Mouse (Mus musculus) stomach, postnatal 0 days (tissue): ENCODE data around the gene Mybpc2. TPM values are rescaled to one million over a fixed set of nuclear protein-coding genes. Genes with fewer than 3 reads are reported as not detected.

Source experiments
- ATAC-seq: fragments of 200-750 bp; cut with Nextera tagmentation; 2 replicates; pipeline ENCODE4 v1.8.0; 2017; ENCODE audit not compliant: low FRiP score, low TSS enrichment
- DNase-seq: peaks from one replicate; pipeline ENCODE4 v3.0.0-alpha.2; 2016; ENCODE audit warnings: low spot score
- H3K27ac ChIP-seq: fragments of 300-500 bp; sonication (generic); replicated peaks from 2 replicates; pipeline ENCODE4 v1.5.1; 2014; ENCODE audit warnings: mild to moderate bottlenecking, control low read depth
- H3K27me3 ChIP-seq: fragments of 300-500 bp; sonication (generic); 2 replicates; pipeline ENCODE4 v1.6.1; 2014; ENCODE audit warnings: low read length; ENCODE audit not compliant: control insufficient read depth, insufficient read depth
- H3K36me3 ChIP-seq: fragments of 300-500 bp; sonication (generic); 2 replicates; pipeline ENCODE4 v1.6.1; 2014; ENCODE audit warnings: low read length, mixed read lengths; ENCODE audit not compliant: control insufficient read depth, insufficient read depth
- H3K4me1 ChIP-seq: fragments of 300-500 bp; sonication (generic); replicated peaks from 2 replicates; pipeline ENCODE4 v1.6.1; 2014; ENCODE audit warnings: antibody characterized with exemption; ENCODE audit not compliant: control insufficient read depth, insufficient read depth
- H3K4me2 ChIP-seq: fragments of 300-500 bp; sonication (generic); replicated peaks from 2 replicates; pipeline ENCODE4 v1.6.1; 2014; ENCODE audit warnings: low read depth, mild to moderate bottlenecking, control low read depth, moderate library complexity
- H3K4me3 ChIP-seq: fragments of 300-500 bp; sonication (generic); 2 replicates; pipeline ENCODE4 v1.5.1; 2014; ENCODE audit warnings: low read depth, low read length, control low read depth
- H3K9ac ChIP-seq: fragments of 300-500 bp; sonication (generic); 2 replicates; pipeline ENCODE4 v1.6.1; 2014; ENCODE audit warnings: mild to moderate bottlenecking, low read length, control low read depth, mixed read lengths
- H3K9me3 ChIP-seq: fragments of 300-500 bp; sonication (generic); 2 replicates; pipeline ENCODE4 v1.6.1; 2016; ENCODE audit warnings: low read length; ENCODE audit not compliant: control insufficient read depth
- CTCF ChIP-seq: IDR thresholded peaks from 2 replicates; pipeline ENCODE4 v1.5.1; 2016; ENCODE audit warnings: antibody characterized with exemption, low read depth, mild to moderate bottlenecking, moderate library complexity
- EP300 ChIP-seq: optimal IDR thresholded peaks from 2 replicates; pipeline ENCODE3; 2016; ENCODE audit warnings: antibody characterized with exemption
- WGBS: fragments of 180-500 bp; shearing (Covaris S2); extraction: QIAGEN DNeasy Blood & Tissue Kit; methylation state at CpG from one replicate; pipeline ENCODE4 v1.1.7; 2014; 5-methylcytosine and 5-hydroxymethylcytosine counted together
- polyA plus RNA-seq: library from polyadenylated mRNA; unstranded; fragments of >200 nt; fragmentation: Nextera tagmentation; extraction: Ambion mirVana; gene quantifications from 2 replicates; pipeline ENCODE4 v1.2.1, GENCODE M21; 2015

Gene Mybpc2
- polyA plus RNA-seq, 1 experiment from 2014 or later: 0.32 TPM

- no peak for DNase-seq
- H3K4me2 ChIP-seq: no peak overlapping the region
- peaks cover 11% of the 10 kb centered on the region; the same call in 1 of the 2 replicates for H3K36me3 ChIP-seq
- no peaks in the 10 kb centered on the region for H3K9me3 ChIP-seq
- no peaks in the 10 kb centered on the region for H3K27me3 ChIP-seq
- no peak overlapping the region for H3K9ac ChIP-seq
- H3K4me1 ChIP-seq: no peaks in the 10 kb centered on the region; the same call in 1 of the 2 replicates
- no peak for ATAC-seq
- no peak overlapping the region for H3K4me3 ChIP-seq
- WGBS: 75% methylated on average over 12 of the region's 12 CpGs
- no peak overlapping the region for H3K27ac ChIP-seq
- no peak for TF ChIP-seq CTCF
Measured at GRCm38 (mm10) chr7:44543071-44543470, 18.6 kb upstream of the Mybpc2 start.

- TF ChIP-seq EP300: no peak
- no peak for TF ChIP-seq CTCF
- Histone ChIP-seq H3K9me3 (no peaks in the 10 kb centered on the region), H3K27ac (no peak overlapping the region), H3K27me3 (no peaks in the 10 kb centered on the region), H3K9ac (no peak overlapping the region), H3K36me3 (peaks cover 13% of the 10 kb centered on the region; the same call in 1 of the 2 replicates), H3K4me3 (no peak overlapping the region), H3K4me1 (no peaks in the 10 kb centered on the region; the same call in 1 of the 2 replicates), H3K4me2 (no peak overlapping the region)
- DNase-seq (no peak), ATAC-seq (no peak)
- 93% methylated on average over 11 of the region's 11 CpGs for WGBS
Measured at GRCm38 (mm10) chr7:44542555-44542954, 18.1 kb upstream of the Mybpc2 start.

GRCm38 (mm10) chr7:44538756-44539624 is 14.5 kb upstream of the Mybpc2 start:
- H3K36me3 ChIP-seq: peaks cover 13% of the 10 kb centered on the region; the same call in 1 of the 2 replicates
- TF ChIP-seq CTCF (no peak), EP300 (no peak)
- H3K4me2 ChIP-seq: no peak overlapping the region
- no peak overlapping the region for H3K9ac ChIP-seq
- no peaks in the 10 kb centered on the region for H3K9me3 ChIP-seq
- no peak overlapping the region for H3K27ac ChIP-seq
- ATAC-seq (no peak), DNase-seq (no peak)
- WGBS: 91% methylated on average over 41 of the region's 41 CpGs
- no peaks in the 10 kb centered on the region for H3K27me3 ChIP-seq
- H3K4me3 ChIP-seq: no peak overlapping the region
- no peaks in the 10 kb centered on the region for H3K4me1 ChIP-seq

- Histone ChIP-seq H3K27ac (no peak overlapping the region), H3K4me1 (no peaks in the 10 kb centered on the region), H3K27me3 (no peaks in the 10 kb centered on the region), H3K9ac (no peak overlapping the region), H3K4me2 (no peak overlapping the region), H3K36me3 (peaks cover 13% of the 10 kb centered on the region; the same call in 1 of the 2 replicates), H3K4me3 (no peak overlapping the region), H3K9me3 (no peaks in the 10 kb centered on the region)
- WGBS: 87% methylated on average over 13 of the region's 13 CpGs
- TF ChIP-seq EP300 (no peak), CTCF (no peak)
- DNase-seq (no peak), ATAC-seq (no peak)
Measured at GRCm38 (mm10) chr7:44537496-44537895, 13.0 kb upstream of the Mybpc2 start.

- no peak for TF ChIP-seq EP300
- no peak for TF ChIP-seq CTCF
- H3K4me1 ChIP-seq: no peaks in the 10 kb centered on the region
- ATAC-seq: no peak
- no peak overlapping the region for H3K9ac ChIP-seq
- no peak overlapping the region for H3K4me3 ChIP-seq
- no peak overlapping the region for H3K27ac ChIP-seq
- H3K27me3 ChIP-seq: no peaks in the 10 kb centered on the region
- 63% methylated on average over 7 of the region's 7 CpGs for WGBS
- H3K9me3 ChIP-seq: no peaks in the 10 kb centered on the region
- H3K36me3 ChIP-seq: peaks cover 13% of the 10 kb centered on the region; the same call in 1 of the 2 replicates
- DNase-seq: no peak
- H3K4me2 ChIP-seq: no peak overlapping the region
Measured at GRCm38 (mm10) chr7:44537009-44537408, 12.6 kb upstream of the Mybpc2 start.

- H3K4me3 ChIP-seq: no peak overlapping the region
- H3K27ac ChIP-seq: no peak overlapping the region
- H3K4me1 ChIP-seq: no peaks in the 10 kb centered on the region
- H3K27me3 ChIP-seq: no peaks in the 10 kb centered on the region
- ATAC-seq (no peak), DNase-seq (no peak)
- TF ChIP-seq CTCF (no peak), EP300 (no peak)
- H3K9me3 ChIP-seq: no peaks in the 10 kb centered on the region
- H3K9ac ChIP-seq: no peak overlapping the region
- no peak overlapping the region for H3K4me2 ChIP-seq
- 72% methylated on average over 6 of the region's 6 CpGs for whole genome bisulfite sequencing
- H3K36me3 ChIP-seq: peaks cover 13% of the 10 kb centered on the region; the same call in 1 of the 2 replicates
Measured at GRCm38 (mm10) chr7:44536590-44536968, 12.1 kb upstream of the Mybpc2 start.
